Mouse (Mus musculus): ENCODE results near the gene Arhgap28.

GRCm38 (mm10) chr17:68010041-68010440, 6.1 kb upstream of the Arhgap28 start:
- TF ChIP-seq POLR2A (IDR thresholded peaks at IDR 0.05; ENCODE audit: borderline replicate concordance, extremely low read depth, insufficient read depth, insufficient read length, poor library complexity, severe bottlenecking) (no peak), CTCF (IDR thresholded peaks at IDR 0.05; ENCODE audit: borderline replicate concordance, extremely low read depth, insufficient read depth, insufficient read length) (no peak)
